In genomic region chr11:116827534-116828165, GRCm38 (mm10) we compare ENCODE assay signal across 7 mouse cellular contexts. TPM values are rescaled to one million over a fixed set of nuclear protein-coding genes. Genes with fewer than 3 reads are reported as not detected.
DNase-seq lines count a peak whose midpoint lies in the region; ATAC-seq and TF ChIP-seq lines count a peak whose summit lies in the region.

TSS of gene Mxra7 (minus strand) at chr11:116828046.

- H3K36me3 ChIP-seq in hindbrain, embryonic 13.5 days: peaks cover 7% of the 10 kb centered on the region; the same call in 1 of the 2 replicates
- no peaks in the 10 kb centered on the region for H3K36me3 ChIP-seq in small intestine, adult 2 months (ENCODE audit: control insufficient read depth, insufficient read depth, low read length)

- ATAC-seq in hindbrain, embryonic 13.5 days (ENCODE audit: low FRiP score): peak; percentile 32
- peak; percentile 79 for ATAC-seq in megakaryocyte progenitor cell, adult 5-6 weeks (replicated peaks; ENCODE audit: poor library complexity)

- H3K27me3 ChIP-seq in hindbrain, embryonic 13.5 days: no peaks in the 10 kb centered on the region
- H3K27me3 ChIP-seq in small intestine, adult 2 months (ENCODE audit: control insufficient read depth, insufficient read depth, low read length): no peaks in the 10 kb centered on the region

- H3K9me3 ChIP-seq in hindbrain, embryonic 13.5 days: no peaks in the 10 kb centered on the region

- WGBS in hindbrain, embryonic 13.5 days: under 1% methylated on average over 65 of the region's 71 CpGs
- WGBS in small intestine, adult 2 months: 2% methylated on average over 71 of the region's 71 CpGs

- H3K4me2 ChIP-seq in hindbrain, embryonic 13.5 days: peak within 1 kb of the TSS; percentile 82

- peak; percentile 82 for DNase-seq in ZHBTc4 (ENCODE audit: low read depth, low spot score)
- peak; percentile 75 for DNase-seq in cerebellum, adult 8-10 months
- peak; percentile 83 for DNase-seq in gastrocnemius, adult 18-20 months (ENCODE audit: low spot score)
- DNase-seq in left cerebral cortex, postnatal 14 days (ENCODE audit: low spot score in 2 of 2): peak in 1 of 2 experiments; percentile 67

- H3K4me3 ChIP-seq in hindbrain, embryonic 13.5 days: peak within 1 kb of the TSS; percentile 73
- peak within 1 kb of the TSS; percentile 74 for H3K4me3 ChIP-seq in small intestine, adult 2 months (ENCODE audit: low read depth, low read length)

- peak; percentile 42; the same call in 1 of the 2 replicates for TF ChIP-seq POLR2A in small intestine, adult 2 months (IDR thresholded peaks at IDR 0.05; ENCODE audit: low read depth, low read length)

- peak within 1 kb of the TSS; percentile 88 for H3K27ac ChIP-seq in hindbrain, embryonic 13.5 days
- H3K27ac ChIP-seq in small intestine, adult 2 months (ENCODE audit: insufficient read depth, low read depth, low read length): peak within 1 kb of the TSS; percentile 45

- intact Hi-C loops in left cerebral cortex, postnatal 14 days (cut with DNase I): no loop called here

- no peak for TF ChIP-seq CTCF in small intestine, adult 2 months (IDR thresholded peaks at IDR 0.05; ENCODE audit: extremely low read depth, insufficient read length, insufficient replicate concordance, low read depth, low read length)

- H3K9ac ChIP-seq in hindbrain, embryonic 13.5 days: peak within 1 kb of the TSS; percentile 91

- peaks cover 45% of the 10 kb centered on the region for H3K4me1 ChIP-seq in hindbrain, embryonic 13.5 days (replicated peaks)
- peaks cover 11% of the 10 kb centered on the region; the same call in 1 of the 2 replicates for H3K4me1 ChIP-seq in small intestine, adult 2 months (ENCODE audit: control insufficient read depth, insufficient read depth, insufficient read length, low read length)

RNA-seq across cellular contexts. Expression of gene Mxra7, which starts in this region (rescaled TPM):
- 1 to 10 TPM; 5.2 to 8.2 TPM for total RNA-seq in gastrocnemius, adult 18-20 months (2021)
- 62.6 and 67.2 TPM in 2 replicates for polyA plus RNA-seq in hindbrain, embryonic 13.5 days (2015; fragmentation: Nextera tagmentation; extraction: Ambion mirVana)
- total RNA-seq in left cerebral cortex, postnatal 14 days (2021): 10 to 100 TPM; 14.9 to 15.9 TPM
- 0.10 and 1.1 TPM in 2 replicates for total RNA-seq in megakaryocyte progenitor cell, adult 5-6 weeks (2015)
- total RNA-seq in megakaryocyte progenitor cell, adult 5-6 weeks (2017): not detected in 2 replicates
- polyA plus RNA-seq in small intestine, adult 2 months (2012; rRNA removed): 31.6 and 36.2 TPM in 2 replicates
